Mouse (Mus musculus) liver (tissue): ENCODE measurements around the gene Gm11096.

Source experiments
- DNase-seq: peaks from one replicate; pipeline ENCODE4 v3.0.0-alpha.2; 2020; ENCODE audit warnings: mixed read lengths

Gene Gm11096

GRCm38 (mm10) chr17:81481843-81482490, 40.4 kb downstream of the Gm11096 start:
- DNase-seq: no peak

- DNase-seq: no peak
Observed at GRCm38 (mm10) chr17:81486388-81486787, 44.8 kb downstream of the Gm11096 start.
